Mouse (Mus musculus): ENCODE measurements around the gene Apobec1. TPM values are rescaled to one million over a fixed set of nuclear protein-coding genes. Genes with fewer than 3 reads are reported as not detected.
A peak's percentile ranks its signal among the peaks of the same experiment; 100 is the strongest.
"Not testable (repeated sequence)": the region's sequence is repeated elsewhere in the genome, so short reads cannot be mapped to it uniquely, and the experiment has no call there.

The Apobec1 gene
- total RNA-seq, 2 experiments from 2014 or later, result 4.5 to 5.1 TPM

DNA sequence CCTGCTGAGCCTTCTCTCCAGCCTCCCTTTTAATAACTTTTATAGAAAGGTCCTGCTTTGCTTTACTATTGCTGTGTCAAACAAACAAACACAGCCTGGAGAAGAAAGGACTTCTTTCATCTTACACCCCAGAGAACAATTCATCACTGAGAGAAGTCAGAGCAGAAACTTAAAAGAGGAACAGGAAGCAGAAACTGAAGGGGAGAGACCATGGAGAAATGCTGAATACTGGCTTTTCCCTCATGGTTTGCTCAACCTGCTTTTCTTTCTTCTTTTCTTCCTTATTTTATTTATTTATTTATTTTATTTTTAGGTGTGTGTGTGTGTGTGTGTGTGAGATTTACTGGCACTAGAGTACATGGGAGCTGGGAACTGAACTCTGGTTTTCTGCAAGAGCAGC, 2.0 kb upstream of the Apobec1 start:
- peak in 1 of 2 experiments; percentile 16 for DNase-seq

DNA sequence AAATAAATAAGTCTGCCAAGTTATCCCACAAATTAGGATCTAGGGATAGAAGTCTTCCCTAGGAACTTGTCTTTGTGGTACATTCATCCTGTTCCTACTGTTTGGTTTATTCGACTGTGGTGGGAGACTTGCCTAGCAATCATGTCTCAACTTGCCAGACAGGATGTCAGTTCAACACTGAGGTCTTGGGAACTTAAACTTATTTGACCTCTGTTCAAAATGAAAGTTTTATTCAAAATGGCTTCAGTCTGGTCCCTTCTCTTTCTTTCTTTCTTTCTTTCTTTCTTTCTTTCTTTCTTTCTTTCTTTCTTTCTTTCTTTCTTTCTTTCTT, 713 bp upstream of the Apobec1 start:
- DNase-seq, result peak in 1 of 2 experiments; percentile 29

DNA sequence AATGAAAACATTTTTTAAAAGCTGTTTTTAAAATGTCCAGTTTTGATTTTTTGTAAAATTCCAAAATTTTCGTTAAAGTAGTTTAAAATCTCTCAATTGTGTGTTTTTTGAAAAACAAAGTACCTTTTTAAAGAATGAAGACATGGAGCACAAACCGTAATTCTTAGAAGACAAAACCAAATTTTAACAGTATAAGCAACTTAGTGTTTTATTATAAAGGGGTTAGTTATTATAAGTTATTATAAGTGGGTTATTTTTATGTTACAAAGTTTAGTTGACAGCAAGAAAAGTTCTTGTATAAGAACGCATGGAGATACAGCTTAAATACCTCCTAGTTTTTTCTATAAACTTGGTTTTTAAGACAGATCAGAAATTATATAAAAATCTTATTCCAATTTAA, 629 bp downstream of the Apobec1 start:
- no peak for DNase-seq

DNA sequence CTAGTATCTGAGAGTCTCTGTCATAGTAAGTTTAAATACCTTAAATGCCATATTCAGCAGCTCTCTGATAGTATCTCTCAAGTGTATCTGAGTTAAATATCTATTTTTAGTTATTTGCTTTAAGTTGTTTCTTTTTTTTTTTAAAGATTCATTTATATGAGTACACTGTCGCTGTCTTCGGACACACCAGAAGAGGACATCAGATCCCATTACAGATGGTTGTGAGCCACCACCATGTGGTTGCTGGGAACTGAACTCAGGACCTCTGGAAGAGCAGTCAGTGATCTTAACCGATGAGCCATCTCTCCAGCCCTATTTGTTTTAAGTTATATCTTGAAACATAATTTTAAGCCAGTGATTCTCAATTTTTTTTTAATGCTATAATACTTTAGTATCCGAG, 1.2 kb downstream of the Apobec1 start:
- DNase-seq, result no peak

DNA sequence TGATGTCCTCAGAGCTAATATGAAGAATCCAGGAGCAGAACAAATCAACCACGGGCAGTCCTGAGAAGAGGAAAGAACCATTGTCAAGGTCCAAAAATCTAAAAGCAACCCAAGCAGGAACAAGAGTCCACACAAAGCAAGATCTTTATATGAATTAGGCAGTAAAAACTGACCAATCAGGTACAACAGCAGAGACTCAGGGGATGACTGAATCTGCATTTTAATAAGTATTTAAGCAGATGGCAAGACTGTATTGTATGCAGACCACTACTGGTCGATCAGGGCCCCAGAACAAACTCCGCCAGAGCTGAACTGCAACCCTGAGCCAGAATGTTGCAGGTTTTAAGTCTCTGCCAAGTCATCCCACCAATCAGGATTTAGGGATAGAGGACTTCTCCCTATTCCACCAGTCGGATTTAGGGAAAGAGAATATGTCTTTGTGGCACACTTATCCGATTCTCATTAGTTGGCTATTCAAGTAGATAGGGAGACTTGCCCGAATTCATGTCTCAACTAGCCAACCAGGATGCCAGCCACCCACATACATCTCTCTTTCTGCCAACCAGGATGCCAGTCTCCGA, 2.1 kb downstream of the Apobec1 start:
- DNase-seq, result no peak

DNA sequence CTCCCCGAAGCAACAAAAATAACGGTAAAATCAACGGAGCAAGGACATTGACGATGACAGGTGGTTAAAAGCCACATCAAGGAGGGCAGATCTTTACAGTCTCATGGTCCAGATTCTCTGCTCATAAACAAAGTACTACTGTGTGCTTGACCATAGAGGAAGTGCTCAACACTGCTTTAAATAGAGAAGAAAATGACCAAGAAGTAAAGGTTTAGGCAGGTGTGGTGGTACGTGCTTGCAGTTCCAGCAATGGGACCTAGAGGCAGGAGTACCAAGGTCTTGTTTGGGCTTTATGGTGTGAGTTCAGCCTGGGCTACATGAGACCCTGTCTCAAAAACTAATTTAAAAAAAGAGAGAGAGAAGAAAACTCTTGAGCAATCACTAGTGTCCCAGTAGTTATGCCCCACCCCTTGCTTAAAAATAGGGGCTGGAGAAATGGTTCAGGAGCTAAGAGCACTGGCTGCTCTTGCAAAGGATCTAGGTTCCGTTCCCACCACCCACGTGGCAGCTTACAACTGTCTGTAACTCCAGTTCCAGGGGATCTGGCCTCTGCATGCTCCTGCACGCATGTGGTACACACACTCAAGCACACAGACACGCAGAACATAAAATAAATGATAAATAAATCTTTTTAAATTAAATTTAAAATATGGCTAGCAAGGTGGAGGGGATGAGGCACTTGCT, 3.0 kb downstream of the Apobec1 start:
- DNase-seq, result peak in 1 of 2 experiments; percentile 45

DNA sequence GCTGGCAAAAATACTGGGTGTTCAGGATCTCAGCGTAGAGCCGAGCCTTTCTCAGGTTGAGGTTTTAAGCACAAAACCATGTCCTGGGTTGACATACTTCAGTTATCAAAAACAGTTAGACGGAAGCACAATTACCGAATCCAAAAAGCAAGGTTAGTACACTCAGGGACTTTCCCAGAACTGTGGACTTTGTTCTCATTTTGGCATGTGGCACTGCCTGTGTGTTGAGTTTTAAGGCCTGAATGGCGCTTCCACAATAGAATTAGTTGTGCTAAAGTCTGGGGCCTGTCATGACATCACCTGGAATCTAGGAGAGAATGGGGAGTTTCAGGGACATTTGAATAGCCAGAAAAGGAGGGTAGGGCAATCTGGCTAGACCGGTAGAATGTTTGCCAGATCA, 3.8 kb downstream of the Apobec1 start:
- DNase-seq, result peak; percentile 28 to 35

DNA sequence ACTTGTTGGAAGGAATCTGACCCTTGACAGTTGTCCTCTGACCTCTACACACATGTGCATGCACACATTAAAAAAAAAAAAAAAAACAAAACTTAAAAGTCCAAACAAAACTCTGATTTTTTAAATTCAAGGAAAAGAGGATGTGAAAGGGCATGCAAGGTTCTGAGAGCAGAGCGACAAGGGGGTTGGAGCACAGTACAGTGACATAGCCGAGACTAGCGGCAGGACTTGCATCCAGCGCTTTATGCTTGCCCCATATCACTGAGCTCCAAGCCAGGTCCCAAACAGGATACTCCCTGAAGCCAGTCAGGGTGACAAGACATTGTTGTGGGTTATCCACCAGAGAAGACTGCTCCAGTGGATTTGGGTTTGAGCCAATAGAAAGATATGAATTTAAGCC, 4.2 kb downstream of the Apobec1 start:
- DNase-seq, result peak in 1 of 2 experiments; percentile 21

GRCm38 (mm10) chr6:122596608-122597007, 5.6 kb downstream of the Apobec1 start:
- DNase-seq, result no peak

GRCm38 (mm10) chr6:122595637-122596036, 6.6 kb downstream of the Apobec1 start:
- peak; percentile 58 to 65 for DNase-seq

- no peak for DNase-seq
These were observed 9.3 kb downstream of the Apobec1 start for GRCm38 (mm10) chr6:122592905-122593304.

DNA sequence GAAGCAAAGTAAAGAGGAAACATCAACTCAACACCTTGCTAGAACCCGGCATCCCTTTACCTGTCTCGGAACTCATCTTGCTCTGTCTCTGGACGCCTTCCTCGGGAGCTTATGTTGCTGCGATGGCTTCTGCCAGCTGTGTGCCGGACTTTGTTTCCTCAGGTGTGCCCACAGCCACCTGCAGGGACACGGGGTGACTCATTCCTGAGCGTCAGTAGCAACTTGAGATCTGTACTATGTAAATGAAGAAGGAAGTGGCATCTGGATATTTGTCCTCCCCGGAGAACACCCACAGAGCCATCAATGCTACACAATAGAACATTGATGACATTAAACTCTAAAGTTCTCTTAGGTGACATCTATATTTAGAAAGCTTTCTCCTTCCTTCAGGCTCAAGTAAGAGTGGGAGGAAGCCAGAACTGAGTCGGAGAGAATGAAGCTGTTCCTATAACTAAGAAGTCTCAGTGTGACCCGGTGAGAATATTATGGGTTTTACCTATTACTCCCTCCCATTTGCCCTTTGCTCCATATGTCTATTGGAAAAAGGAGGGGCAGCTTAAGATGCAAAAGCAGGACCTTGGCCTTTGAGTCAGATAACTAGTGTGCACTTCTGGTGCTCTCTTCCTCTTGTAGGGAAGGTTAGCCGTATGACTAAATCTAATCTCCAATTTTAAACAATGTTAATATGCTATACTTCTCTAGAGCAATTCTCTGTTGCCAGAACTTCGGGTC, 11.1 kb downstream of the Apobec1 start:
- DNase-seq, result no peak

DNA sequence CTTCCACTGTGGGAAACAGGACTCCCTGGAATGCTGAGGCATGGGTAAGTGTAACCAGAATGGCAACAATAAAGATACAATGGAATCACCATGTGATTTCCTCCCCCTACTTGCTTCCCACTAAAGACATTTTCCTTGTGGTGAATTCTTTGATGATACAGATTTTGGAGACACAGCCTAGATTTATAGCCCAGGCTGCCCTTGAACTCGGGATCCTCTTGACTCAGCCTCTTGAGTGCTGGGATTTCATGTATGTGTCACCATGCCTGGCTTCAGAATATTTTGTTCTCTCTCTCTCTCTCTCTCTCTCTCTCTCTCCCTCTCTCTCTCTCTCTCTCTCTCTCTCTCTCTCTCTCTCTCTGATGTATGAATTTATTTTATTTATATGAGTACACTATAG, 23.2 kb downstream of the Apobec1 start:
- no peak for DNase-seq

DNA sequence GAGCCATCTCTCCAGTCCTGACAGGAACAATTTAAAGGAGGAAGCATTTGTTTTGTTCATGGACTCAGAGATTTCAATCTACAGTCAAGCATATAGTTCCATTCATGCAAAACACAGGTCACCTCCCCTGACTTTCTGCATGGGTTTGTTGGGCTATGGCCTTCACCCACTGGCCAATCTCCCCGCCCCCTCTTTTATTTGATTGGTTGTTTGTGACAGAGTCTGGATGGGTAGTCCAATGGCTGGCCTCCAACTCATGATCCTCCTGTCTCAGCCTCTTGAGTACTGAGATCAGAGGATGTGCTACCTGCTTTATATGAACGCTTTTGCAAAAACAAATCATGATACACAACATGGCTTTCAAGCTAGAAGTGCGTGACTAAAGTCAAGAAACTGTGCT, 25.2 kb downstream of the Apobec1 start:
- no peak for DNase-seq

GRCm38 (mm10) chr6:122575037-122575436, 27.2 kb downstream of the Apobec1 start:
- not testable (repeated sequence) for DNase-seq

DNA sequence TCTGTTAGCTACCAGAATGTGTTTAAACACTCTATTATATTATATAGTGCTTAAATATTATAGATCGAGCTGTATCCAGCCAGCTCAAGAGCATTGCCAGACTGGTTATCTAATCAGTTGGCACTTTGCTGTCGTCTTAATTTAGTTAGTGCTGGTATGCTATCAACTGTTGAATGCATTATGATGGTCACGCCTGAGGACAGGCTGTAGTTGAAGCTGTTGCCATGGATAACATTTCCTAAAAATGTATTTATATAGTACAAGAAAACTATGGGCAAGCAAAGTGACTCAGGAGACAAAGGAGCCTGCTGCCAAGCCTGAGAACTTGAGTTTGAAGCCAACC, 30.7 kb downstream of the Apobec1 start:
- DNase-seq, result no peak

- peak; percentile 22 to 35 for DNase-seq
These were observed 31.3 kb downstream of the Apobec1 start for GRCm38 (mm10) chr6:122570695-122571616.

DNA sequence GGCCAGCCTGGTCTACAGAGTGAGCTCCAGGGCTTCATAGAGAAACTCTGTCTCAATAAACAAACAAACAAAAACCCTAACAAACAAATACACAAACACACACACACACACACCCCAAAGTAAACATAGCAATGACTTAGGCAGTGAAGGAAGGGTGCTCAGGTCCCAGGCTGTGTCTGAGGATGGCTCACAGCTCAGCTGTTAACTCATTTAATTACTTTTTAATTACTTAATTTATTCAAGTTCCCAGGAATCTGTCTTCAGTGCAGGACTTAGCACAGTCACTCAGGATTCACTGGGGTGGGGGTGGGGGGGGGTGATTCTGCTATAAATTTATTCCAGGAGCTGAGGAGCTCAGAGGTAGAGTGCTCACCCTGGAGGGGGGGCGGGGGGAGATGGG, 32.5 kb downstream of the Apobec1 start:
- DNase-seq, result no peak

GRCm38 (mm10) chr6:122569113-122569512, 33.1 kb downstream of the Apobec1 start:
- no peak for DNase-seq

DNA sequence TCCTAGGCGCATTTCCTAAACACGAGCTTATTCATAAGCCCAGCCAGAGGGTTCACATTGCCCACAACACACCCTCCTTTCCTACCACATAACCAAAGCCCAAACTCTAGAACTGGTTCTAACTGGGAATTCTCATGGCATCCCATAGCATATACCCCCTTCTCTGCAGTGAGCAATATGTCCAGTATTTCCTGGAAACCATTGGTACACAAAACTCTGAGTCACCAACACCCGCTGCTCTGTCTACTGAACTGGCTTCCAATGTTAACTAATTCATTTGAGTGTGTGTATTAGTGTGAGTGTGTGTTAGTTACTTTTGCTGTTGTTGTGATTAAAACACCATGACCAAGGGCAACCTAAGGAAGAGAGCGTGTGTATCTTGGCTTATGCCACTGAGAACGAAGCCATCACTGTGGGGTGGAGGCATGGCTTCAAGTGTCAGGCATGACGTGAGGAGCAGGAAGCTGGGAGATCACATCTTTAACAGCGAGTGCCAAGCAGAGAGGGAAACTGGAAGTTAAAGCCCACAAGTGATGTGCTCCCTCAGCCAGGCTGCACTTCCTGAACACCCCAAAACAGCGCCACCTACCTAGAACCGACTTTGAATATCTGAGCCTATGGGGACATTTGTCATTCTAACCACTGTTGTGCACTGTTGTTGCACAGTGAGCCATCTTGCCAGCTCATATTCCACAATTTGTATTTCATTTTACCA, 37.0 kb downstream of the Apobec1 start:
- no peak for DNase-seq

DNA sequence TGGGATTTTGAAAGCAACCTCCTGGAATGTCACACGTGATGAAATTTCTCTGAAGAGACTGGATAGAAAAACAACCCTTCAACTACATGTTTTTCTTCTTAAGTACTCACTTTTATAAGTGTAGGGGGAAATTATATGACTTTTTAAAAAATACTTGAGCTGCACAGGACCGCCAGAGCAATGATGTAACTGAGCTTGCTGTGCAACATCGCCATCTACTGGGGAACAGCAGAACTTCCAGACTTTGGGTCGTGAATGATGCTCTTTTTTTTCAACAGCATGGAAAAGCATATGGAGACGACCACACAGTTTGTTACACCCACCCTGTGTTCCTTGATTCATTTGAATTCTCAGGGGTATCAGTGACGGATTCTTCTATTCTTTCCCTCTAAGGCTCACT, 39.8 kb downstream of the Apobec1 start:
- peak; percentile 36 to 79 for DNase-seq

- no peak for DNase-seq
These were observed 41.2 kb downstream of the Apobec1 start for GRCm38 (mm10) chr6:122561005-122561404.
